Mouse (Mus musculus): ENCODE measurements around the gene Rps18.
A peak's percentile ranks its signal among the peaks of the same experiment; 100 is the strongest.

GRCm38 (mm10) chr17:33977861-33978557 lies 22.2 kb upstream of the Rps18 start:
- TF ChIP-seq CTCF (IDR thresholded peaks at IDR 0.05; ENCODE audit: borderline replicate concordance, control insufficient read depth, extremely low read depth, insufficient read depth, low read length, poor library complexity) (0 out of 2 replicates have a peak, but pooled peaks have one; percentile 11), POLR2A (IDR thresholded peaks at IDR 0.05; ENCODE audit: control insufficient read depth, extremely low read depth, insufficient read depth, low read length, poor library complexity) (no peak)
